Mouse (Mus musculus) testis, postnatal 14 days (tissue): Measurements from ENCODE around the gene Acadvl.
A peak's percentile ranks its signal among the peaks of the same experiment; 100 is the strongest.

ENCODE experiments used
- DNase-seq: peaks from one replicate; pipeline ENCODE4 v3.0.0; 2021; ENCODE audit warnings: low spot score

Acadvl gene

DNA sequence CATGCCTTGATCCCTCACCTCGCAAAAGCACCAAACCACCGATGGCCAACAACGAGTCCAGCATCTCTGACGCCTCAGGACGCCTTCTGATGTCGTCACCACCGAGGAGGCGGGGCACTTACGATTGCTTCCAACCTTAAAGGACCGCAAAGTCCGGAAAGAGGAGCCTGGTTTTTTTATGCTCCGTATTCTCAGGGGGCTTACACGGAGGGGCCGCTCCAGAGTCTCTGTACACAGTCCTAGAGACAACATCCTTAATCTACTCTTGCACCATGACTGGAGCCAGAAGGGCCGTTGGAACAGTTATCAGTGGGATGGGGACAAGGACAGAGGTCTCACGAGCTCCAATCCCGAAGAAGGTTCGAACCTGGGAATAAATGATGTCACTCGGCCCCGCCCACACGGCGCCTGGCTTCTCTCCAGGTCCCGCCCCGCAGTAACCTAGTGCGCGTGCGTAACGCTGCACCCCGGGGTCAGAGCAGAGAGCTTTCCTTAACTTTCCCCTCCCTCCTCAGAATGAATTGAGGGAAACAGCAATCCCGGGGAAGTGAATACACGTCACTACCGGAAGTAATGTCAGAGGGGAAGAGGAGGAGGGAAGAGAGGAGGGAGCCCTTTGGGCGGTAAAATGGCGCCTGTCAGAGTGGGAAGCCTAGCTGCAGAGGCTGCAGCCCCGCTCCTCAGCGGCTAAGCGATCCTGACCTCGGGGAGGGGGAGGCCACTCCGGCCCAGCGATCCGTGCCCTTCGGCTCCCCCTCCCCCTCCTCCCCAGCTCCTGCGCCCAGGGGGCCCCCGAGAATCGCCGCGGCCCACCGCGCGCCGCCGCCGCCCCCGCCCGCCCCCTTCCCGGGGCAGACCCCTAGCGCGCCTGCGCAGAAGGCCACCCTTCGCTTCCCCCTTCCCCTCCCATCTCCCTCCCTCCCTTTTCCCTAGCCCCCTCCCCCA is 34.7 kb downstream of the Acadvl start:
- DNase-seq: peak; percentile 95

DNA sequence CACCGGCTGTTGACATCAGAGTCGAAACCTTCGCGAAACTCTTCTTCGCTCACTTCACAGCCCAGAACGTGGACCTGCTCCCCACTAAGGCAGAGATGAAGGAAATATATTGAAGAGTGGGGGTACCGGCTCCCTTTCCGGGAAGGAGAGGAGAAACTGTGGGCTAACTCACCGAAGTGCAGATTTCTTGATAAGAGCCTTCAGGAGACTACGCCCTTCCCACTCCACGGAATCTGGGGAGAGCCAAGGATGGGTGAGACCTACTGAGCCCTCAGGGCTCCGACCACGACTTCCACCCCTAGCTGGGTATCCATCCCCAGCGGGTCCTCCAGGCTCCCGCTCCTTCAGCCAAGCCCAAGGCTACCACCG is 35.4 kb downstream of the Acadvl start:
- DNase-seq: no peak

DNA sequence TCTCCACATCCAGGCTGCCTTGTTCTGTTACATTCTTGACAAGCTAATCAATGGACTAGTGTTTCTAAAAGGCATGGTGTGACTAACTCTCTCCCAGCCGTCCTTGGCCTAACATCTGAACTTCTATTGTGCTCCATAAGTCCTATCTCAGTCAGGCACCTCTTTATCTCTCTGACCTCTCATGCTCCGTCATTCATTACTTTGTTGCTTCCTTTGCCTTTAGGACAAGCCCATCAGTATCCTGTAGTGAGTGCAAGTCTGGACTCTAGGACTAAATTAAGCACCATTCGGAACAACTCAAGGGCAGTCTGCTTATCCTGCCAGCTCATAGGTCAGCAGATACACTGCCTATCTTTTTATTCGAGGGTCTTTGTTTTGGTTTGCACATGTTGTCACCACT is 38.9 kb downstream of the Acadvl start:
- DNase-seq: peak; percentile 55

DNA sequence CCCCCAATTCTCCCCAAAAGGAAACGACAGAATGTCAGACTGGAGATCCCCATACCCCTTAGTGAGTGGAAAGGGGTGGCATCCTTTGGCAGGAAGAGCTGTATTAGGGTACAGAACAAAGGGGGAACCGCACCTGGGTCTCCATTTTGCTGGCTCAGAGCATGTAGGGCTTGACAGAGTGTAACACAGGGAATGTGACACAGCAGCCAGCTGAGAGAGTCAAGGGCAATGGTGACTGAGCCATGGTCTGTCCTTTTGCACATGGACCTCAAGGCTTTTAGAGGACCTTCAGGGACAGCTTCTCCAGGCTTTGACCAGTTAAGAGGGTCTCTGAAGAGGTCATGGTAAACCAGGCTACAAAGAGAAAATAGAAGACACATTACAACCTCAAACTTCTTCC is 40.3 kb downstream of the Acadvl start:
- no peak for DNase-seq

DNA sequence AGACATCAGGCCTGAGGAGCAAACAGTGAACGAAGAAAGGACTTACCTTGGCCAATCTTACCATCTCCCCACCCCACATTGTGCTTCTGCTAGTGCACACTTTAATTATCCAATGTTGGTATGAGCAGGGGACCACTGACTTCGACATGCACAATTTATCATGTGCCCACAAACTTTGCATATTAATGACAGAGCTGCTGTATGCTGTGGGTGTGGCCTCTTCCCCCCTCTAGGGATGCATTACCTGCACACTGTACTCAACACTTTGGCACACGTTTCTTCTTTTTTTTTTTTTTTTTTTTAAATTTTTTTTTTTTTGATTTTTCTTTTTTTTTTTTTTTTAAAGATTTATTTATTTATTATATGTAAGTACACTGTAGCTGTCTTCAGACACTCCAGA is 44.4 kb downstream of the Acadvl start:
- DNase-seq: no peak

DNA sequence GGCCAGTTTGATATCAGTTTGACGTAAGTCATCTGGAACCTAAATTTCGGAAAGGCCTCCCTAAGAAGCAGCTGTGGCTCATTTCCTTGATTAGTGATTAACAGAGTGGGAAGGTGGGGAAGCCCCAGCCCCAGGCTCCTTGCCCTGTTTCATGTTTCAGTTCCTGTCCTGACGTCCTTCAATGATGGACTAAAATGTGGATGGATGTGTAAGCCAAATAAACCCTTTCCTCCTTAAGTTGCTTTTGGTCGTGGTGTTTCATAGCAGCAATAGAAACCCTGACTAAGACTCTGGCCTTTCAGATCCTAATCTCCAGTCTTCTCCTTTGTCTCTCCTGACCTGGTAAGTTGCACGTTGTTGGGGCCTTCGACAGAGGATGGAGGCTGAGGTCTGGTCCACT is 45.0 kb downstream of the Acadvl start:
- DNase-seq: no peak

DNA sequence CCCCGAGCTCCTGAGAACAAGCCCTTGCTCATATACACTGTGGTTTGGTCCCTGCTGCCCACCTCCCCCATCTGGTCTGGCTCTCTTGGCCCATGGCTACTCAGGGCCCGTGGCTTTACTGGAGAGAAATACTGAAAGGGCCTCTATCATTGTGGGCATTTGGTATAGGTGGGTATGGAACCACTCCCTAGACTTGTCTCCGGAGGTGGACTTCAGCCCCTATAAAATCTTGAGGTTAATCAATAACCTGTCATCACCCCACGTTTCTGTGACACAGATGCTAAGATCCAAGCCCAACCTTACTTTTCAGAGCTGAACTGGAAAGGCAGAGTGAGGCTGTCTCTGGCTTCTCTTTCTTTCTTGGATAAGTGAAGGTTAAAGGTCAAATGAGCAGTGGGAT is 46.4 kb downstream of the Acadvl start:
- DNase-seq: no peak

DNA sequence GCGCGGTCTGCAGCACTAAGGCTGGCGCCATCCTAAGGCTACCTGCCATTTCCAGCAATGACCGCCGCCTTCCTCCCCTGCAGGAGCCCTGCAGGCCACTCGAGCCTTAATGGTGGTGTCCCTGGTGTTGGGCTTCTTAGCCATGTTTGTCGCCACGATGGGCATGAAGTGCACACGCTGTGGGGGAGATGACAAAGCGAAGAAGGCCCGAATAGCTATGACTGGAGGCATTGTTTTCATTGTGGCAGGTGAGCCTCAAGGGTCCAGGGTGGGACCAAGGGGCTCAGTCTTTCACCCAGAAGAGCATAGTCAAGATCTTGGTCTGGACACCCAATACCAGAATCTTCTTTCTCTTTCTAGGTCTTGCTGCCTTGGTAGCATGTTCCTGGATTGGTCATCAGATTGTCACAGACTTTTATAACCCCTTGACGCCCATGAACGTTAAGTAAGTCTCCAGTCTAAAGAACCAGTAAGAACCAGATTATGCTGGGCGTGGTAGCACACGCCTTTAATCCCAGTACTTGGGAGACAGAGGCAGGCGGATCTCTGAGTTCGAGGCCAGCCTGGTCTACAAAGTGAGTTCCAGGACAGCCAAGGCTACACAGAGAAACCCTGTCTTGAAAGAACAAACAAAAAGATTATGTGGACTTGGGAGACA is 48.2 kb downstream of the Acadvl start:
- DNase-seq: no peak

DNA sequence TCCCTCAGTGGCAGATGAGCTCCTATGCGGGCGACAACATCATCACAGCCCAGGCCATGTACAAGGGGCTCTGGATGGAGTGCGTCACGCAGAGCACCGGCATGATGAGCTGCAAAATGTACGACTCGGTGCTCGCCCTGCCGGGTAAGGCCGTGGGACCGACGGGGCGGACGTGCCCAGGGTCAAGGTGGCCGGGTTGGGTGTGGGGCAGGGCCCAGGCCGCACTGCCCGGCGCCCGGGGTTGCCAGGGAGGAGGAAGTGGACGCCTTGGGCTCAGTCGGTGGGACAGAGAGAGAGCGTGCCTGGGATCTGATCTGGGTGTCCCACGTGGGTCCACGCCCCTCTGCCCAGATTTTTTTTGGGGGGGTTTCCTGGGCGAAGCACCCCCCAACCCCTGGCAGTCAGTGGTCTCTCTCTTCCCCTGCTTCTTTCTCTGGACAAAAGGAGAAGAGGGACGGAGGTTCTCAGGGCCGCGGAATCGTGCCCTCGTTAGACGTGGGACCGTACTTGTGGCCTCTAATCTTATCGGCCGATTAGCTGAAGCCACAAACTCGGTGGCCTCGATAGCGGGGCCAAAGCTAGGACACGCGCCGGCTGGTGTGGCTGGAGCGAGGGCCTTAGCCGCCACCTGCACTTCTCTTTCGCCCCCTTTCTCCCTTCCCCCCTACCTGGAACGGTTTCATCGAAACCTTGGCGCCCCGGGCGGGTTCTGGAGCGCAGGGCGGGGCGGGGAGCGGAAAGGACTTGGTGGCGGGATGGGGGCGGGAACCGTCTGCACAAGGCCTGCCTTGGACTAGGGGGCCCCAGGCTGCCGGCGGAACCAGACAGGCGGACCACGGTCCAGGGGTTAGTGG is 49.0 kb downstream of the Acadvl start:
- DNase-seq: peak; percentile 59

DNA sequence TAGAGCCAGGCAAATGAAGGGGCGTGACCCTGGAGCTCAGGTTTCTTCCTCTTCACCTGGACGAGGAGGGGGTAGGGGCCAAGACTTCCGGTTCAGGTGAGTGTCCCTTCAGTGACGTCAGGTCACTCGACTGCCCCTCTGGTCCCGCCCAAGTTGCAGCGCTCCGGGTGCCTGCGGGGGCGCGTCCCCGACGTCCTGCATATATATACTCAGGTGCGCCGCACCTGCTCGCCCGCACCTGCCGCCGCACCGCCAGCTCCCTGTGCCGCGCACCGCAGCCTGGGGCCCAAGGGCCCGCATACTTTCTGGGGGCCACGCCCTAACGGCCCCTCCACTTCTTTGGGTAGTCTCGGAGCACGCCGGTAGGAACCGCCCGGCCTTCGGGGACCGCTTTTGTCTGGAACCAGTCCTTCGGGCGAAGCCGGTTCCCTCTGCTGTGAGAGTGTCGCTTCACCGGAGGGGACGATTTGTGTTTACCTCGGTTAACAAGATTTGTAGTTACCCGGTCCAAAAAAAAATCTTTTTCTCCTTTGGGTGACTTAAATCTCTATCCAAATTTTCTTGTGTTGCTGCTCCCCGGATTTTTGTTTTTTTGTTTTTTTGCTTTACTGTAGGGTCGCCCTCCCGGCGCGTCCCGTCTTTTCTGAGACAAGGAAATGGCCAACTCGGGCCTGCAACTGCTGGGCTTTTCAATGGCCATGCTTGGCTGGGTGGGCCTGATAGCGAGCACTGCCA is 49.8 kb downstream of the Acadvl start:
- DNase-seq: no peak

DNA sequence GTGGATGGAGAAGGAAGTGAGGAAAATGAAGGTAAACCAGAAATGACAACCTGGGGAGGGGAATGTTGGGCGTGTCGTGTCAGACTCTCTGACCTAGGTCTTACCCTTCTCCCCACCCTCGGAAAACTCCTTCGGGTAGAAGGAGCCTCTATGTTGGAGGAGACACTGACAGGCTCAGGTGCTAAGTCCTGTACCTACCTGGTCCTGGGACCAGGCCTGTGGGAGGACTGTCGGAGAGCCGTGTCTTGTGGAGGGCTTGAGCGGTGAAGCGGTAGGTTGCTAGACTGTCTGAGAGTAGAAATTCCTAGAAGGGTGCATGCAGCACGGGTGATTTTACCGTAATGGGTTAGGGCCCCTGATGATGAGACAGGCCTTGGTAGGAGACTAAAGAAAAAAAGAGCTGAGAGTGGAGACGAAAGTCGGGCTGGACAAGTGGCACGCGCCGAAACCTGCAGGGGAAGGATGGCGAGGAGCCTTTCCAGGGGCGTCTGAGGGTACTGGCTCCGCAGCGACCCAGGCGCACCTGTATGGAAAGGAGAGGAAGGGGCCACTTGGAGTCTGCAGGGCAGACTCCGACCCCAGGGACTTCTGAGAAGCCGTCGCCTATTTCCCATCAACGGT is 50.5 kb downstream of the Acadvl start, which contains the start of gene Cldn7:
Cldn7 (plus strand) TSS at position 130 of the 621 bp plus-strand sequence.
- DNase-seq: no peak

DNA sequence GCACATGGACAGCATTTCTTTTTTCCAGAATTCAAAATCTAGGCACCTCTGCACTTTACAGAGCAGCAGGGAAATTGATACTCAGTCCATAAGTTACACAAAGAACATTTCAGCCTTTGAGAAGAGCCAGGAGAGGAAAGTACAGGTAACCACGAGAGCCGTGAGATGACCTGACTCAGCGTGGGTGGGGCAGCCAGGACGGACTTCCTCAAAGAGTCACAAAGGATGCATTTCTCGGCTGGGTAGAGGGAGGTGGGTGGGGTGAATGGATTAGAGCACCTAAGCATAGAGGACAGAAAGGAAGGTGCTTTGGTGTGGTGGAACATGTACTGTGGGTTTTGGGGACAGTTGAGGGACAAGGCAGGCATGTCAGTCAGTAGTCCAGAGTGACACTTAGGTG is 53.4 kb downstream of the Acadvl start:
- DNase-seq: no peak

DNA sequence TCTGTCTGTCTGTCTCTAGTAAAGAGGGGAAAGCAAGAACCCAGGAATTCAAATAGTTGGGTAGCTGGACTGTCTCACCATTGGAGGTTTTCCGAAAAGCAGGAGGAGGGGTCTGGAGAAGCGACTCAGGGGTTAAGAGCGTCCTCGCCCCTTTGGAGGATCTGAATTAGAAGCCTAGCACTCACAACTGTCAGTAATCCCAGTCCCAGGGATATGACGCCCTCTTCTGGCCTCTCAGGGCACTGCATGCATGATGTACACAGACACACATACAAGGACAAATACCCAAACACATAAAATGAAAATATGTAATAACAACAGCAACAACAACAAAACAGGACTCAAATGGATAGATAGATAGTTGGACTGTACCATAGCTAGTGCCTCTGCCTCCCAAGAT is 54.6 kb downstream of the Acadvl start:
- DNase-seq: no peak
